ENCODE assay signal across 27 mouse cellular contexts in the genomic region with DNA sequence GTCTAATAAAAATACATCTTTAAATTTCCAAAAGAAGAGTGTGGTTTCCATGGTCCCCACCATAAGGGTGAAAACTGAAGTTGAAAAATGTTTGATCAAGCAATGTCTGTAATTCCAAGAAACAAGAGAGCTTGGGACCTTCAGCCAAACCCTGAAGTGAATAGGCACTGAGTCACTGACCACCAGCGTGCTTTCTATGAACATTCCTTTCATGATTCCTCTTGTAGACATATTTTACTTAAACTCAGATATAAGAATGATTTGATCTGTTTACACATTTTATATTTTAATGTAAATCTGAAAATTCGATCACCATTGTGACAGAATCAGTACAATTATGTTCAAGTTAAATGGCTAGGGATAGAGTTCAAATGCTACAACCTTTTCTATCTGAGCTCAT.
"Had no signal": no experiment of that assay in that cellular context is flagged by ENCODE, and none has a peak within 500 bp of the region (broad histone marks: within the 10 kb centered on the region; RNA-seq: fewer than 3 reads in every experiment).

No protein-coding gene starts in this region.

- H3K9me3 ChIP-seq: heart, embryonic 10.5 days; heart, embryonic 12.5 days; hindbrain, embryonic 10.5 days; hindbrain, embryonic 12.5 days; intestine, embryonic 15.5 days; limb, embryonic 10.5 days; limb, embryonic 12.5 days had no signal

- ATAC-seq: hindbrain, embryonic 16.5 days; inflammation-experienced regulatory T-cells, adult 6 months; intestine, embryonic 15.5 days; intestine, postnatal 0 days had no signal

- H3K27ac ChIP-seq: gastrocnemius, adult 2 months; heart, embryonic 10.5 days; hindbrain, embryonic 10.5 days; hindbrain, embryonic 12.5 days; hindbrain, embryonic 14.5 days; intestine, embryonic 15.5 days; kidney, postnatal 0 days; limb, embryonic 10.5 days; limb, embryonic 12.5 days; liver, embryonic 14.5 days had no signal

- H3K27me3 ChIP-seq: heart, embryonic 12.5 days; hindbrain, embryonic 12.5 days; intestine, embryonic 15.5 days; limb, embryonic 12.5 days had no signal

- H3K4me2 ChIP-seq: heart, embryonic 12.5 days; hindbrain, embryonic 12.5 days; hindbrain, embryonic 14.5 days; intestine, embryonic 15.5 days; limb, embryonic 12.5 days; liver, embryonic 11.5 days had no signal

- H3K36me3 ChIP-seq: heart, embryonic 10.5 days; heart, embryonic 12.5 days; hindbrain, embryonic 10.5 days; hindbrain, embryonic 12.5 days; intestine, embryonic 15.5 days; limb, embryonic 10.5 days; limb, embryonic 12.5 days had no signal

- H3K9ac ChIP-seq: heart, embryonic 12.5 days; hindbrain, embryonic 12.5 days; hindbrain, embryonic 14.5 days; intestine, embryonic 15.5 days; limb, embryonic 12.5 days; liver, embryonic 14.5 days had no signal

- DNase-seq: gastrocnemius, adult 2 months; gastrocnemius, postnatal 10 days; gastrocnemius, postnatal 25 days; heart, adult 18-20 months; heart, postnatal 10 days; heart, postnatal 4 days; kidney, adult 18-20 months; kidney, adult 8-10 months; kidney, postnatal 14 days; kidney, postnatal 36 days; layer of hippocampus, adult 9-11 months; layer of hippocampus, postnatal 36 days; liver had no signal

- H3K4me1 ChIP-seq: heart, embryonic 10.5 days; hindbrain, embryonic 10.5 days; hindbrain, embryonic 12.5 days; intestine, embryonic 15.5 days; limb, embryonic 10.5 days; limb, embryonic 12.5 days had no signal

- H3K4me3 ChIP-seq: gastrocnemius, adult 2 months; heart, embryonic 10.5 days; heart, embryonic 12.5 days; hindbrain, embryonic 10.5 days; hindbrain, embryonic 12.5 days; intestine, embryonic 15.5 days; limb, embryonic 10.5 days; limb, embryonic 12.5 days had no signal
